Mouse (Mus musculus) stomach, embryonic 14.5 days (tissue): ENCODE data around the gene Eaf2. TPM values are rescaled to one million over a fixed set of nuclear protein-coding genes. Genes with fewer than 3 reads are reported as not detected.

Experiments used
- ATAC-seq: fragments of 200-750 bp; cut with Nextera tagmentation; 2 replicates; pipeline ENCODE4 v1.8.0; 2017; ENCODE audit warnings: low read depth, moderate TSS enrichment; ENCODE audit not compliant: insufficient number of reproducible peaks, insufficient read depth, low FRiP score
- H3K27ac ChIP-seq: fragments of 300-500 bp; sonication (generic); 2 replicates; pipeline ENCODE4 v1.5.1; 2014; ENCODE audit warnings: mild to moderate bottlenecking, low read length, moderate library complexity, mixed read lengths
- H3K27me3 ChIP-seq: fragments of 300-500 bp; sonication (generic); 2 replicates; pipeline ENCODE4 v1.6.1; 2014; ENCODE audit warnings: low read length, control low read depth, mixed read lengths; ENCODE audit not compliant: control insufficient read depth, insufficient read depth
- H3K36me3 ChIP-seq: fragments of 300-500 bp; sonication (generic); 2 replicates; pipeline ENCODE4 v1.6.1; 2014; ENCODE audit warnings: mild to moderate bottlenecking, control low read depth, low read length, moderate library complexity, mixed read lengths; ENCODE audit not compliant: control insufficient read depth, insufficient read depth
- H3K4me1 ChIP-seq: fragments of 300-500 bp; sonication (generic); 2 replicates; pipeline ENCODE4 v1.6.1; 2014; ENCODE audit warnings: low read length, control low read depth, mixed read lengths; ENCODE audit not compliant: control insufficient read depth, insufficient read depth
- H3K4me2 ChIP-seq: fragments of 300-500 bp; sonication (generic); replicated peaks from 2 replicates; pipeline ENCODE4 v1.6.1; 2014; ENCODE audit warnings: low read depth, low read length, control low read depth
- H3K4me3 ChIP-seq: fragments of 300-500 bp; sonication (generic); 2 replicates; pipeline ENCODE4 v1.5.1; 2014; ENCODE audit warnings: low read depth, low read length, control low read depth
- H3K9ac ChIP-seq: fragments of 300-500 bp; sonication (generic); replicated peaks from 2 replicates; pipeline ENCODE4 v1.6.1; 2014; ENCODE audit warnings: low read depth, mild to moderate bottlenecking, control low read depth, low read length, moderate library complexity, mixed read lengths
- H3K9me3 ChIP-seq: fragments of 300-500 bp; sonication (generic); 2 replicates; pipeline ENCODE4 v1.6.1; 2016; ENCODE audit warnings: low read depth, low read length, control low read depth; ENCODE audit not compliant: control insufficient read depth
- WGBS: fragments of 180-500 bp; shearing (Covaris S2); extraction: QIAGEN DNeasy Blood & Tissue Kit; methylation state at CpG from one replicate; pipeline ENCODE4 v1.1.7; 2014; 5-methylcytosine and 5-hydroxymethylcytosine counted together
- polyA plus RNA-seq: library from polyadenylated mRNA; unstranded; fragments of >200 nt; fragmentation: Nextera tagmentation; extraction: Ambion mirVana; gene quantifications from 2 replicates; pipeline ENCODE4 v1.2.1, GENCODE M21; 2014

The Eaf2 gene
- polyA plus RNA-seq, 1 experiment from 2014 or later = 1.8 TPM

GRCm38 (mm10) chr16:36911909-36912308, 37.1 kb upstream of the Eaf2 start:
- ATAC-seq = no peak
- 84% methylated on average over 10 of the region's 10 CpGs for WGBS

GRCm38 (mm10) chr16:36903156-36903555, 28.4 kb upstream of the Eaf2 start:
- Histone ChIP-seq H3K9me3 (no peaks in the 10 kb centered on the region), H3K36me3 (peaks cover 38% of the 10 kb centered on the region), H3K9ac (no peak overlapping the region), H3K4me1 (no peaks in the 10 kb centered on the region), H3K4me3 (no peak overlapping the region), H3K27me3 (no peaks in the 10 kb centered on the region), H3K27ac (no peak overlapping the region), H3K4me2 (no peak overlapping the region)
- 91% methylated on average over 5 of the region's 5 CpGs for WGBS
- no peak for ATAC-seq

More at GRCm38 (mm10) chr16:36911909-36912308, 37.1 kb upstream of the Eaf2 start:
- Histone ChIP-seq H3K4me3 (no peak overlapping the region), H3K9ac (no peak overlapping the region), H3K27me3 (no peaks in the 10 kb centered on the region), H3K4me1 (no peaks in the 10 kb centered on the region), H3K9me3 (no peaks in the 10 kb centered on the region), H3K36me3 (peaks cover 37% of the 10 kb centered on the region), H3K27ac (peak overlapping the region; percentile 39; the same call in 1 of the 2 replicates), H3K4me2 (no peak overlapping the region)

GRCm38 (mm10) chr16:36896712-36897111, 21.9 kb upstream of the Eaf2 start:
- no peaks in the 10 kb centered on the region for H3K27me3 ChIP-seq

GRCm38 (mm10) chr16:36893317-36893716, 18.5 kb upstream of the Eaf2 start:
- Histone ChIP-seq H3K4me1 (no peaks in the 10 kb centered on the region), H3K27ac (no peak overlapping the region), H3K36me3 (peaks cover 63% of the 10 kb centered on the region), H3K27me3 (no peaks in the 10 kb centered on the region), H3K4me3 (no peak overlapping the region), H3K9me3 (no peaks in the 10 kb centered on the region), H3K4me2 (no peak overlapping the region), H3K9ac (no peak overlapping the region)
- no peak for ATAC-seq
- WGBS = 88% methylated on average over 10 of the region's 10 CpGs

More at GRCm38 (mm10) chr16:36896712-36897111, 21.9 kb upstream of the Eaf2 start:
- Histone ChIP-seq H3K4me2 (no peak overlapping the region), H3K4me1 (no peaks in the 10 kb centered on the region), H3K36me3 (peaks cover 53% of the 10 kb centered on the region), H3K27ac (no peak overlapping the region), H3K4me3 (no peak overlapping the region), H3K9ac (no peak overlapping the region), H3K9me3 (no peaks in the 10 kb centered on the region)
- WGBS = 89% methylated on average over 6 of the region's 6 CpGs
- no peak for ATAC-seq

GRCm38 (mm10) chr16:36891415-36891814, 16.6 kb upstream of the Eaf2 start:
- H3K36me3 ChIP-seq = peaks cover 63% of the 10 kb centered on the region
- no peak overlapping the region for H3K4me2 ChIP-seq
- 88% methylated on average over 4 of the region's 4 CpGs for WGBS
- H3K27me3 ChIP-seq = no peaks in the 10 kb centered on the region
- H3K9me3 ChIP-seq = no peaks in the 10 kb centered on the region
- H3K9ac ChIP-seq = no peak overlapping the region
- H3K4me1 ChIP-seq = no peaks in the 10 kb centered on the region
- ATAC-seq = no peak
- H3K4me3 ChIP-seq = no peak overlapping the region
- no peak overlapping the region for H3K27ac ChIP-seq

- no peak overlapping the region for H3K27ac ChIP-seq
- peaks cover 61% of the 10 kb centered on the region for H3K36me3 ChIP-seq
- no peaks in the 10 kb centered on the region for H3K4me1 ChIP-seq
- H3K27me3 ChIP-seq = no peaks in the 10 kb centered on the region
- H3K9ac ChIP-seq = no peak overlapping the region
- H3K9me3 ChIP-seq = no peaks in the 10 kb centered on the region
- no peak overlapping the region for H3K4me3 ChIP-seq
- 89% methylated on average over 3 of the region's 3 CpGs for WGBS
- H3K4me2 ChIP-seq = no peak overlapping the region
- peak; percentile 90; the same call in 1 of the 2 replicates for ATAC-seq
Observed at GRCm38 (mm10) chr16:36890559-36890958, 15.8 kb upstream of the Eaf2 start.

GRCm38 (mm10) chr16:36887546-36887945, 12.7 kb upstream of the Eaf2 start:
- peaks cover 46% of the 10 kb centered on the region for H3K36me3 ChIP-seq
- 79% methylated on average over 5 of the region's 5 CpGs for WGBS
- ATAC-seq = no peak
- no peak overlapping the region for H3K27ac ChIP-seq
- H3K9ac ChIP-seq = no peak overlapping the region
- H3K27me3 ChIP-seq = no peaks in the 10 kb centered on the region
- H3K4me3 ChIP-seq = no peak overlapping the region
- no peak overlapping the region for H3K4me2 ChIP-seq
- H3K4me1 ChIP-seq = no peaks in the 10 kb centered on the region
- no peaks in the 10 kb centered on the region for H3K9me3 ChIP-seq

- H3K36me3 ChIP-seq = peaks cover 32% of the 10 kb centered on the region
- H3K4me3 ChIP-seq = no peak overlapping the region
- H3K4me2 ChIP-seq = no peak overlapping the region
- no peak overlapping the region for H3K9ac ChIP-seq
- no peaks in the 10 kb centered on the region for H3K9me3 ChIP-seq
- no peak for ATAC-seq
- H3K27me3 ChIP-seq = no peaks in the 10 kb centered on the region
- WGBS = 96% methylated on average over 11 of the region's 11 CpGs
- no peak overlapping the region for H3K27ac ChIP-seq
- H3K4me1 ChIP-seq = no peaks in the 10 kb centered on the region
Observed at GRCm38 (mm10) chr16:36885912-36886311, 11.1 kb upstream of the Eaf2 start.

GRCm38 (mm10) chr16:36884881-36885280, 10.1 kb upstream of the Eaf2 start:
- Histone ChIP-seq H3K9me3 (no peaks in the 10 kb centered on the region), H3K27me3 (no peaks in the 10 kb centered on the region), H3K4me1 (no peaks in the 10 kb centered on the region), H3K36me3 (peaks cover 25% of the 10 kb centered on the region), H3K27ac (no peak overlapping the region), H3K9ac (no peak overlapping the region), H3K4me3 (no peak overlapping the region), H3K4me2 (no peak overlapping the region)
- WGBS = 85% methylated on average over 4 of the region's 4 CpGs
- no peak for ATAC-seq
